Mouse (Mus musculus) small intestine, adult 2 months (tissue): Measurements from ENCODE around the gene Prkag1. TPM values are rescaled to one million over a fixed set of nuclear protein-coding genes. Genes with fewer than 3 reads are reported as not detected.
A peak's percentile ranks its signal among the peaks of the same experiment; 100 is the strongest.

Source experiments
- H3K27ac ChIP-seq: fragments of 200-500 bp; 2 replicates; pipeline ENCODE4 v1.5.1; 2012; ENCODE audit warnings: low read depth, low read length, control low read depth, inconsistent platforms; ENCODE audit not compliant: insufficient read depth
- H3K27me3 ChIP-seq: fragments of 200-500 bp; 2 replicates; pipeline ENCODE4 v1.6.1; 2012; ENCODE audit warnings: mild to moderate bottlenecking, moderate library complexity, low read length, inconsistent platforms; ENCODE audit not compliant: control insufficient read depth, insufficient read depth
- H3K36me3 ChIP-seq: fragments of 200-500 bp; 2 replicates; pipeline ENCODE4 v1.6.1; 2012; ENCODE audit warnings: mild to moderate bottlenecking, low read length, control low read depth, inconsistent platforms; ENCODE audit not compliant: control insufficient read depth, insufficient read depth
- H3K4me1 ChIP-seq: fragments of 200-500 bp; 2 replicates; pipeline ENCODE4 v1.6.1; 2012; ENCODE audit warnings: low read length, inconsistent platforms, mixed read lengths; ENCODE audit not compliant: control insufficient read depth, insufficient read depth, insufficient read length
- H3K4me3 ChIP-seq: fragments of 200-500 bp; 2 replicates; pipeline ENCODE4 v1.5.1; 2012; ENCODE audit warnings: low read depth, mild to moderate bottlenecking, control low read depth, inconsistent platforms, low read length, moderate library complexity
- CTCF ChIP-seq: fragments of 200-500 bp; IDR thresholded peaks from 2 replicates; pipeline ENCODE4 v1.5.1; 2012; ENCODE audit warnings: low read depth, mild to moderate bottlenecking, control low read depth, inconsistent platforms, low read length, moderate library complexity, mixed read lengths; ENCODE audit not compliant: insufficient replicate concordance, insufficient read length; ENCODE audit errors: extremely low read depth
- POLR2A ChIP-seq: fragments of 200-500 bp; IDR thresholded peaks from 2 replicates; pipeline ENCODE4 v1.6.1; 2012; ENCODE audit warnings: low read depth, mild to moderate bottlenecking, control low read depth, inconsistent platforms, low read length, moderate library complexity
- WGBS: fragments of 180-500 bp; shearing (Covaris S2); methylation state at CpG from one replicate; pipeline ENCODE4 v1.1.7; 2018; 5-methylcytosine and 5-hydroxymethylcytosine counted together
- polyA plus RNA-seq: library from polyadenylated mRNA; depleted of rRNA; stranded (reverse); fragments of >200 nt; gene quantifications from 2 replicates; pipeline ENCODE4 v1.2.3, GENCODE M21; 2012

Prkag1 gene
- polyA plus RNA-seq, 1 experiment: 65.7 TPM

GRCm38 (mm10) chr15:98832161-98833058, 1.1 kb upstream of the Prkag1 start:
- 67% methylated on average over 12 of the region's 12 CpGs for WGBS

GRCm38 (mm10) chr15:98831684-98832035, 339 bp upstream of the Prkag1 start:
- H3K4me1 ChIP-seq: peaks cover 9% of the 10 kb centered on the region
- H3K27ac ChIP-seq: peak overlapping the region; percentile 68
- TF ChIP-seq POLR2A (no peak), CTCF (no peak)
- 6% methylated on average over 9 of the region's 9 CpGs for whole genome bisulfite sequencing
- H3K27me3 ChIP-seq: no peaks in the 10 kb centered on the region
- H3K36me3 ChIP-seq: peaks cover 39% of the 10 kb centered on the region
- peak overlapping the region; percentile 95 for H3K4me3 ChIP-seq

More at GRCm38 (mm10) chr15:98832161-98833058, 1.1 kb upstream of the Prkag1 start:
- Histone ChIP-seq H3K4me3 (no peak overlapping the region), H3K27me3 (no peaks in the 10 kb centered on the region), H3K4me1 (peaks cover 9% of the 10 kb centered on the region), H3K36me3 (peaks cover 46% of the 10 kb centered on the region), H3K27ac (0 out of 2 replicates have a peak overlapping the region, but pooled peaks have one; percentile 2)
- TF ChIP-seq POLR2A: no peak
- TF ChIP-seq CTCF: no peak

GRCm38 (mm10) chr15:98827611-98828011, 3.7 kb downstream of the Prkag1 start:
- TF ChIP-seq CTCF (no peak), POLR2A (no peak)
- WGBS: 87% methylated on average over 7 of the region's 7 CpGs

GRCm38 (mm10) chr15:98823434-98823833, 7.9 kb downstream of the Prkag1 start:
- Histone ChIP-seq H3K27ac (no peak overlapping the region), H3K27me3 (no peaks in the 10 kb centered on the region), H3K4me1 (peaks cover 7% of the 10 kb centered on the region; the same call in 1 of the 2 replicates), H3K4me3 (no peak overlapping the region), H3K36me3 (peaks cover 38% of the 10 kb centered on the region)
- TF ChIP-seq CTCF (peak; percentile 17; the same call in 1 of the 2 replicates), POLR2A (no peak)
- WGBS: 81% methylated on average over 3 of the region's 3 CpGs

More at GRCm38 (mm10) chr15:98827611-98828011, 3.7 kb downstream of the Prkag1 start:
- Histone ChIP-seq H3K4me3 (no peak overlapping the region), H3K27me3 (no peaks in the 10 kb centered on the region), H3K4me1 (peaks cover 9% of the 10 kb centered on the region), H3K36me3 (peaks cover 26% of the 10 kb centered on the region), H3K27ac (no peak overlapping the region)

GRCm38 (mm10) chr15:98822147-98822546, 9.2 kb downstream of the Prkag1 start:
- Histone ChIP-seq H3K4me3 (no peak overlapping the region), H3K27me3 (no peaks in the 10 kb centered on the region), H3K36me3 (peaks cover 35% of the 10 kb centered on the region), H3K4me1 (peaks cover 7% of the 10 kb centered on the region; the same call in 1 of the 2 replicates), H3K27ac (no peak overlapping the region)
- TF ChIP-seq CTCF (no peak), POLR2A (no peak)
- 56% methylated on average over 5 of the region's 5 CpGs for WGBS

- Histone ChIP-seq H3K36me3 (peaks cover 41% of the 10 kb centered on the region), H3K27ac (no peak overlapping the region), H3K4me3 (no peak overlapping the region), H3K4me1 (peaks cover 7% of the 10 kb centered on the region; the same call in 1 of the 2 replicates), H3K27me3 (no peaks in the 10 kb centered on the region)
- peak; percentile 60; the same call in 1 of the 2 replicates for TF ChIP-seq CTCF
- no peak for TF ChIP-seq POLR2A
- 70% methylated on average over 10 of the region's 10 CpGs for WGBS
Observed at GRCm38 (mm10) chr15:98821403-98821802, 9.9 kb downstream of the Prkag1 start.

- Histone ChIP-seq H3K4me1 (peaks cover 7% of the 10 kb centered on the region; the same call in 1 of the 2 replicates), H3K27me3 (no peaks in the 10 kb centered on the region), H3K27ac (no peak overlapping the region), H3K36me3 (peaks cover 41% of the 10 kb centered on the region), H3K4me3 (no peak overlapping the region)
- no peak for TF ChIP-seq POLR2A
- whole genome bisulfite sequencing: 92% methylated on average over 4 of the region's 4 CpGs
Observed at GRCm38 (mm10) chr15:98820937-98821336, 10.4 kb downstream of the Prkag1 start.
